Mouse (Mus musculus): ENCODE measurements around the gene Dlgap1. TPM values are rescaled to one million over a fixed set of nuclear protein-coding genes. Genes with fewer than 3 reads are reported as not detected.

The Dlgap1 gene
- polyA plus RNA-seq, 1 experiment from 2014 or later = 7.2 TPM

DNA sequence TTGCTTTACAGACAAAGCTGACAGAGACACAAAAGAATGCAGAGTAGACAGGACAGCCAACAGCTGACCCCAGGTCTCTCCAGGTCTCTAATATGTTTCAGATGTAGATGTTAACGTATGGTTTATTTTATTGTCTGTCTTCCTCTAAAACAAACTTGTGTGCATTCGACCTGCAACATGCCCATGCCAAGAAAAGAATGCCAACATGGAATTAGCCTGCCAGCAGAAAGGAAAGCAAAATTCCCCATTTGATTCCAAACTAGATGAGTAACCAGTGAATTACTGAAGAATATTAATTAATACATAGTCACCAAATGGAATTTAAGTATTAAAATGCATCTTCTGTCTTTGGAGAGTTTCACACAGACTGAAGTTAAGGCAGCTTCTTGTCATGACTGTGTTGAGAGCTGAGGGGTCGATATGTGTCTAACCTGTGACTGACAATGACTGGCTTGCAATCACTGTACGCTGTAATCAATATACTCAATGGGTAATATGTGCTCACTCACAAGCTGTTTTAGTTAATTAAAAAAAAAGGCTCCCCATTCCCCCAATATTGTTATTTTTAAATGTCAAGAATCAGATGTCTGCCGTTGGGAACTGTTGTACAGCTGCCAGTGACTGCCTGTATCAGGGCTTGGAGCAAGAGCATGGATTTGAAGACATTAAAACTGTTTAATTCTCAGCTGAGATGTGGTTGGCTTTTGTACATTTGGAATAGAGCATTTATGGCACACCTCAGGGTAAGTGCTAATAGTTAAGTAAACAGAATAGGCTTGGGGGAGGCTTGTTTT, 552.4 kb downstream of the Dlgap1 start:
- Histone ChIP-seq H3K27me3 (no peaks in the 10 kb centered on the region), H3K9ac (no peak overlapping the region), H3K4me3 (no peak overlapping the region), H3K4me1 (no peaks in the 10 kb centered on the region), H3K9me3 (replicated peaks) (no peaks in the 10 kb centered on the region), H3K4me2 (replicated peaks) (no peak overlapping the region), H3K36me3 (no peaks in the 10 kb centered on the region), H3K27ac (no peak overlapping the region)
- 72% methylated on average over 5 of the region's 5 CpGs for WGBS
- no peak for ATAC-seq (ENCODE audit: low FRiP score)

DNA sequence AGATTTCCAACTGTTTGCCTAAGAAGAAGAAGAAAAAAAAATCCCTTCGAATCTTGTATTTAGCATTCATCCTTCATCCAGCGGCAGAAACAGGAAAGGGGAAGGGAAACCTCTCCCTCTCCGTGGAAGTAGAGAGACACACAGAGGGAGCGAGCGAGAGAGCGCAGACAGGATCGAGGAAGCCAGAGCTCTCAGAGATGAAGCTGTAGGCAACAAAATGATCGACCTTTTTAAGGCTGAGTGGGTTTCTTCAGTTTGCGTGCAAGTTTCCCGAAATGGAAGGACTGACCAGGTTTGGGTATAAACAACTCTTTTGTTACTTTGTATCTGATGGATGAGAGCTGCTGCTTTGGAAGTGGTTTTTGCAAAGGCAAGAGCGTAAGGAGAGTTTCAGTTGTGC, 553.1 kb downstream of the Dlgap1 start:
- Histone ChIP-seq H3K4me2 (replicated peaks) (peak overlapping the region; percentile 28; the same call in 1 of the 2 replicates), H3K4me1 (no peaks in the 10 kb centered on the region)

DNA sequence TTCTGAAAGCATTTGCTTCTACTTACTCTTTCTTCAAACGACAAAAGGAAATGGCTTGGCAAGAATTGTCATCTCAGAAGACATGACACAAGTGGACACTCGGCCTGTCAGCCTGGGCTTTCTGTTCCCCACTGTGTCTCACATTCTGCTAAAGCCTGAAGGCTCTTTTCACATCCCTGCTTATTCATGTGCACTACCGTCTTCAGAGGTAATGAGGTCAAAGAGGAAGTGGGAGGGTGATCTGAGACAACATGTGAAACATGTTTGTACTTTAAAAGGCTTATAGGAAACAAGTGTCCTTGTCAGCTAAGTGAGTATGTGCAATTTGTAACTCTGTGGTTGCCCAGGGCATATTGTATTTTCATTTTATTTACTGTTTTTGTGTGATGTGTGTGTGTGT, 557.1 kb downstream of the Dlgap1 start:
- Histone ChIP-seq H3K4me2 (replicated peaks) (no peak overlapping the region), H3K27ac (no peak overlapping the region), H3K4me3 (no peak overlapping the region), H3K4me1 (no peaks in the 10 kb centered on the region), H3K36me3 (no peaks in the 10 kb centered on the region), H3K27me3 (no peaks in the 10 kb centered on the region), H3K9ac (no peak overlapping the region), H3K9me3 (replicated peaks) (no peaks in the 10 kb centered on the region)
- ATAC-seq (ENCODE audit: low FRiP score) = no peak
- 46% methylated on average over 3 of the region's 3 CpGs for WGBS

More for the DNA sequence above, 553.1 kb downstream of the Dlgap1 start:
- no peak for ATAC-seq (ENCODE audit: low FRiP score)
- Histone ChIP-seq H3K9ac (no peak overlapping the region), H3K36me3 (no peaks in the 10 kb centered on the region), H3K4me3 (no peak overlapping the region), H3K27ac (no peak overlapping the region), H3K27me3 (no peaks in the 10 kb centered on the region), H3K9me3 (replicated peaks) (no peaks in the 10 kb centered on the region)
- 42% methylated on average over 11 of the region's 11 CpGs for WGBS

DNA sequence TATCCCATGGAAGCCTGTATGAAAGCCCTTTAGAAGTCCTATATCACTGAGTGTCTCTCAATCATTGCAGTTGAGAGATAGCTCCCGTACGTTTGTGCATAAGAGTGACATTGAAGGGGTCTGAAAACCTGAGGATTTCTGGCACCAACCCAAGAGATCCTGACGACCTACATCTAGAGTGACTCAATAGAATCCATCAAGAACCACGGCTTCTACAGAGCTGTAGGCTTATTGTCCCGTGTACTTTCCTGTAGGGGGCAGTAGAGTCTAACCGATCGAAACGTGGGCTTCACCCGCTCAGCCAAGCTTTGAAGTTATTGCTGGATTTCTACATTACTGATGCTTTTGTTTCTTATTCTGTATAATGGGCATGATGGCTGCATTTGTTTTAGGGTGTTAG, 558.2 kb downstream of the Dlgap1 start:
- ATAC-seq (ENCODE audit: low FRiP score) = 0 out of 2 replicates have a peak, but pooled peaks have one; percentile 43

DNA sequence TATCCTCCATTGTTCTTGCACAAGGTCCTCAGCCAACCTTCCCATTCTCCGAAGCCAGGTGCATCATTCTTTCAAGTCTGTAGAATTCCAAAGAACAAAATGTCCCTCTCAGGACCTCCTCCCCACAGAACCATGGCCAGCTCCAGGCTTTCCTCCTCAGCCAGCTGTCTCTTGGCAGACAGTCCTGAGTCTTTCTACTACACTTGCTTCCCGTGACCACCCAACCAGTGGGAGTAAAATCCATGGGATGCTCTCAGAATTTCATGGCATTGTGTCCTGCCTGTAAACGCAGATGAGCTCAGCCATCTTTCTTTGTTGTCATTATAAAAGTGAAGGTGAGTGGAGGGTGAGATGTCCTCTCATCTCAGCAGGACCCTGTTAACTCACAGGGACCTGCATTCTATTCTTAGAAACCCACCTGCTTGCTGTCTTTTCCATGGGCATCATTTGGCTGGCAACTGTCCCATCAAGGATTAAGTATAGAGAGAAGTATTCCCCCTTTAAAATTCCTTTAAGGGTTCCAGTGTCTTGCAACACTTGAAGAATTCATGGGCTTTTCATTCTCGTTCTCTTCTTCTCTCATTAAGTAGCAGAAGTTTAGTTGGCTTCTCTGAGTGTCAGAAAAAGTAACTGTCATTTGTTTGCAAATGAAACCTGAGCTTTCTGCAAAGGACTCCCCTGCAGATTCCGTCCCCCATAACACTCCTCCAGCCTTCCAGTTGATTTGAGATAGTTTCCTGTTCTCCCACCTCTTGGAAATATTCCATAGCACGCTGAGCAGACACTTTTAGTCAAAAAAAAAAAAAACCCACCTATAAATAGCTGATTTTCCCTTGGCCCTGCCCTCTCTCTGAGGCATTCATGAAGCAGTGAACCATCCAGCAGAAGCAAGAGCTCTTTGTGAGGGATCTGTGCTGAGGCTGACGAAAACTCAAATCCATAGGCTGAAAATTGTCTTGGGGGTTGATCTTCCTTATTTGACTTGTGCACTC, 559.6 kb downstream of the Dlgap1 start:
- WGBS = 56% methylated on average over 7 of the region's 7 CpGs
- H3K27ac ChIP-seq = no peak overlapping the region
- no peaks in the 10 kb centered on the region for H3K9me3 ChIP-seq (replicated peaks)

More for the DNA sequence above, 558.2 kb downstream of the Dlgap1 start:
- Histone ChIP-seq H3K27ac (no peak overlapping the region), H3K4me3 (no peak overlapping the region), H3K4me1 (no peaks in the 10 kb centered on the region), H3K9ac (no peak overlapping the region), H3K9me3 (replicated peaks) (no peaks in the 10 kb centered on the region), H3K27me3 (no peaks in the 10 kb centered on the region), H3K4me2 (replicated peaks) (no peak overlapping the region), H3K36me3 (no peaks in the 10 kb centered on the region)
- WGBS = 32% methylated on average over 9 of the region's 9 CpGs

DNA sequence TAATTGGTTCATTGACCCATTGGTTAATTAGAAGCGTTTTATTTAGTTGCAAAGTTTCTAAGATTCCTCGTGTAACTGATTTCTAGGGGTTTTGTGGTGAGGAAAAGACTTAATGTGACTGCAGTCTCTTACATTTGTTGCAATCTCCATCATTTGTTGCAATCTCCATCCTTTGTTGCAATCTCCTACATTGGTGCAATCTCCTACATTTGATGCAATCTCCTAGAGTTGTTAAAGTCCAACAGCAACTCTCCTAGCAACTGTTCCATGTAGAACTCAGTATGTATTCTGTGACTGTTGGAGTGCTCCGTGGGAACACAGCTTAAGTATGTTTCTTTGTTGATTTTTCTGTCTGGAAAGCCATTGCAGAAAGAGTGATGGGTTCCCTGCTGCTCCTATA, 565.4 kb downstream of the Dlgap1 start:
- Histone ChIP-seq H3K4me3 (no peak overlapping the region), H3K27ac (no peak overlapping the region), H3K9ac (no peak overlapping the region), H3K36me3 (no peaks in the 10 kb centered on the region), H3K9me3 (replicated peaks) (no peaks in the 10 kb centered on the region), H3K4me1 (no peaks in the 10 kb centered on the region), H3K4me2 (replicated peaks) (no peak overlapping the region), H3K27me3 (no peaks in the 10 kb centered on the region)
- 67% methylated on average over 3 of the region's 3 CpGs for WGBS
- no peak for ATAC-seq (ENCODE audit: low FRiP score)

More for the DNA sequence above, 559.6 kb downstream of the Dlgap1 start:
- Histone ChIP-seq H3K4me3 (no peak overlapping the region), H3K36me3 (no peaks in the 10 kb centered on the region), H3K4me1 (no peaks in the 10 kb centered on the region), H3K4me2 (replicated peaks) (no peak overlapping the region), H3K9ac (no peak overlapping the region), H3K27me3 (no peaks in the 10 kb centered on the region)
- no peak for ATAC-seq (ENCODE audit: low FRiP score)

DNA sequence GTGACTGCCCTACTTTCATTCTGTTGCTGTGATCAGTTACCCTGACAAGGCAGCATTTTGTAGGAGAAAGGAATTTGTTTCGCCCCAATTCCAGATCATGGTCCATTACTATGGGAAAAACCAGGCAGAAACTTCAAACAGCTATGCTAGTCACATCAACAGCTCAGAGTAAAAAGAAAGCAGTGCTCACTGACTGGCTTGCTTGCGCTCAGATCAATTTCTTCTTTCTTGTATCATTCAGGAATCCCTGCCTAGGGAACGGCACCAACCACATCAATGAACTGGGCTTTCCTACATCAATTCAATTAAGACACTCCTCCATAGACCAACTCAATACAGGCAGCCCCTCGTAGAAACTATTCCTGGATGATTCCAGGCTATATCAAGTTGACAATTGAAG, 572.9 kb downstream of the Dlgap1 start:
- Histone ChIP-seq H3K36me3 (no peaks in the 10 kb centered on the region), H3K4me1 (no peaks in the 10 kb centered on the region), H3K4me3 (no peak overlapping the region), H3K9ac (no peak overlapping the region), H3K27ac (no peak overlapping the region), H3K27me3 (no peaks in the 10 kb centered on the region), H3K4me2 (replicated peaks) (no peak overlapping the region), H3K9me3 (replicated peaks) (no peaks in the 10 kb centered on the region)
- 87% methylated on average over 4 of the region's 4 CpGs for WGBS
- no peak for ATAC-seq (ENCODE audit: low FRiP score)

DNA sequence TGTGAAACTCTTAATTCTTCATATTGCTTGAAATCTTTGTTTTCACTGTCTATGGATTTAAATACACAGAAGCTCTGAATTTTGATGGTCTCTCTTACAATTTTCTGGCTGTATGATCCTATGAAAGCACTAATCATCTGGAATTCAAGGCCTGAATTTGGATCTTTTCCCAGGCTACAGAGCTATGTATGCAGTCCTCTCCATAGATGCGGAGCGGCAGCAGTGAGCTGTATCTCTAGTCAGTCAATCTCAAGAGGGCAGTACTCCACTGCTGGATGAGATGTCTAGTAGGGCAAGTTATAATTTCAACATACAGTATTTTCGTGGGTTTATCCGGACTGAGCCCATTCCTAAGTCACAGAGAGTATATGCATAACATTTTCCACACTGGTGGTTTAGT, 581.9 kb downstream of the Dlgap1 start:
- Histone ChIP-seq H3K9ac (no peak overlapping the region), H3K9me3 (replicated peaks) (no peaks in the 10 kb centered on the region), H3K4me3 (no peak overlapping the region), H3K36me3 (no peaks in the 10 kb centered on the region), H3K27ac (no peak overlapping the region), H3K27me3 (no peaks in the 10 kb centered on the region), H3K4me1 (no peaks in the 10 kb centered on the region), H3K4me2 (replicated peaks) (no peak overlapping the region)
- WGBS = 89% methylated on average over 4 of the region's 4 CpGs
- ATAC-seq (ENCODE audit: low FRiP score) = no peak

DNA sequence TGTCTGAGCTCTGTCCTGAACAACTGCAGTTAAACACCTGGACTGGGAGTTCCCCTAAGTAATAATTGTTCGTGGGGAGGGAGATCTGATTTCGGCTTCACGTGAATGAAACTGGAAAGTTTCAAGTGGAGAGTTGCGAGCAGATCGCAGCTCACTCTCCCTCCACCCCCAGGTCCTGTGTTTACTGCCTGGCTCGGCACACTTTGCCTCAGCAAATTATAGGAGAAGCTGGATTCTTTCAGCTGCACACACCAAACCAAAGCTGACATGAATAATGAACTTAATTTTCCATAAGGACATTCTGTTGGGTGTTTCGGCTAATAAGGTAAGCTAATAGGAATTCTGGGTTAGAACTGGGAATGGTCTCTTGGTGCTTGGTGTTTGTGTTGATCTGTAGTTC, 592.7 kb downstream of the Dlgap1 start:
- H3K27me3 ChIP-seq = no peaks in the 10 kb centered on the region
- H3K4me3 ChIP-seq = no peak overlapping the region
- H3K36me3 ChIP-seq = no peaks in the 10 kb centered on the region
- H3K27ac ChIP-seq = no peak overlapping the region
- no peak overlapping the region for H3K4me2 ChIP-seq (replicated peaks)
- H3K9me3 ChIP-seq (replicated peaks) = no peaks in the 10 kb centered on the region
- ATAC-seq (ENCODE audit: low FRiP score) = no peak
- no peaks in the 10 kb centered on the region for H3K4me1 ChIP-seq
- 87% methylated on average over 7 of the region's 7 CpGs for WGBS
- no peak overlapping the region for H3K9ac ChIP-seq

DNA sequence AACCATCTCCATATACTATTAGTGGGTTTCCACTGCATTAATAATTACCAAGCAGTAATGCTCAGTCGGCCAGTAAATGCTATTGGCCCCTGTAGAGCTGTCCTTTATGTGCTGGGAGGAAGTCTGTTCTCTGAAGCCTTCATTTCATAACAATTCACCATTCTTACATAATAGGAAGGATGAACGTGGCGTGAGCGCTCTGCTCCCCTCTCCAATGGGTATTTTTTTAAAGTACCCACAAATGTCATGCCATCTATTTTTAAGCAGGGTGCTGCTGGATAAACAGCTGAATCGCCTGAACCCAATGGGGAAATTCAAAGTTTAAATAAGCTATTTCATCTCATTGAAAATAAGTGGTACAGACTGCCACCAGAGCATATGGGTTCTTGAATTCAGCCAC, 602.0 kb downstream of the Dlgap1 start:
- H3K4me1 ChIP-seq = no peaks in the 10 kb centered on the region
- H3K27ac ChIP-seq = no peak overlapping the region
- no peaks in the 10 kb centered on the region for H3K36me3 ChIP-seq
- WGBS = 83% methylated on average over 5 of the region's 5 CpGs
- H3K9me3 ChIP-seq (replicated peaks) = no peaks in the 10 kb centered on the region
- no peak for ATAC-seq (ENCODE audit: low FRiP score)
- H3K27me3 ChIP-seq = no peaks in the 10 kb centered on the region
- H3K9ac ChIP-seq = no peak overlapping the region
- no peak overlapping the region for H3K4me3 ChIP-seq
- H3K4me2 ChIP-seq (replicated peaks) = no peak overlapping the region

DNA sequence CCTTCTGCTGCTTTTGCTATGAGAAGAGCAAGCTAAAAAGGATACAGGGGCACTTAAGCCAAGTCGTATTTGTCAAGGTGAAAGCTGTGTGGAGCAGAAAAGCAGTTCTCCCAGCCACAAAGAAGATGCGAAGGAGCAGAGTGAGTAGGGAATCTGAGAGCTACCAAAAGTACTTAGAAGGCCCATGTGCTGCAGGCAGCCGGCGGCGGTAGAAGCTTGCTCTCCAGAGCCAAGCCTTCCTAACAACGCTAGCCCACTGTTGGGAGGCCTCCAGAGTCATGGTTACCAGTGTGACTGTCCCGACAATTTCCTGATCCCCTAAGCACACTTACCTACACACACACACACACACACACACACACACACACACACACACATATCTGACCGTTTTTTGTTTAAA, 614.2 kb downstream of the Dlgap1 start:
- no peak for ATAC-seq (ENCODE audit: low FRiP score)
- Histone ChIP-seq H3K36me3 (no peaks in the 10 kb centered on the region), H3K4me2 (replicated peaks) (no peak overlapping the region), H3K9ac (no peak overlapping the region), H3K9me3 (replicated peaks) (no peaks in the 10 kb centered on the region), H3K4me1 (no peaks in the 10 kb centered on the region), H3K27ac (no peak overlapping the region), H3K4me3 (no peak overlapping the region), H3K27me3 (no peaks in the 10 kb centered on the region)
- 71% methylated on average over 8 of the region's 8 CpGs for WGBS

DNA sequence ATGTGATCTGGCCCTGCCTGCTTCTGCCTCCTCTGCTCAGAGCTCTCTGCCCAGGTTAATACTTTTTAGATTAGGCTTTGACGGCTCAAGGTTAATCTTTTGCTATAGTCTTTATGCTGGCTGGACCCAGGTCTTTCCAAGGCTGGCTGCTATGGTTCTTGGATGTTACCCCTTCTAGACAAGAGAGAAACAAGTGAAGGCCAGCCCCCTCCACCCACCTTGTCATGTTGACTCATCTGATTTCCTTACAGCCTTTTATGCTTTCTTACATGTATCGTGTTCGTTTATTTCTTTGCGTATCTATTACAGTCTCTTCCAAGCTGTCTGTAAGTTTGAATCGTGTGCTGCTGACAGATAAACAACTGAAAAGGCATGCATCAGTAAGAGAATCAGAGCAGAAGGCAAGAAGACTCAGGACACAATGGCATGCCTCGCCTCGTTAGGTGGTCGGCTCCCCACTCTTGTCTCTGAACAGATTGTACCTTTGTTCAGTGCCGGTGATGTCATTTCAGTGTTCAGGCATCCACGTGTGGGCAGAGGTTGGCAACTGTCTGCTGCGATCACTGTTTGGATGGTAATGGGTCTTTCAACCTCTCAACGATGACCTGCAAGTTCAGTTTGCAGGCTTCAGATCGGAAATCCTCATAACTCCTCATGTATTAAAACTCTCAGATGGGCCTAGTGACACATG, 618.0 kb downstream of the Dlgap1 start:
- H3K36me3 ChIP-seq = no peaks in the 10 kb centered on the region
- WGBS = 72% methylated on average over 13 of the region's 13 CpGs

More for the DNA sequence above, 618.0 kb downstream of the Dlgap1 start:
- Histone ChIP-seq H3K27me3 (no peaks in the 10 kb centered on the region), H3K27ac (no peak overlapping the region), H3K4me2 (replicated peaks) (no peak overlapping the region), H3K9me3 (replicated peaks) (no peaks in the 10 kb centered on the region), H3K9ac (no peak overlapping the region), H3K4me3 (no peak overlapping the region), H3K4me1 (peaks cover 10% of the 10 kb centered on the region)
- no peak for ATAC-seq (ENCODE audit: low FRiP score)

Measured in hindbrain, embryonic 12.5 days (tissue).